Mouse (Mus musculus) megakaryocyte, embryonic 14.5 days (primary cell): ENCODE measurements around the gene Sltm.

Experiments
- FLI1 ChIP-seq: IDR thresholded peaks from 2 replicates; pipeline ENCODE4 v1.6.1; 2012; ENCODE audit warnings: low read length, inconsistent platforms, mixed read lengths
- GATA1 ChIP-seq: IDR thresholded peaks from 3 replicates; pipeline ENCODE4 v1.6.1; 2012; ENCODE audit warnings: mixed read lengths, low read length, inconsistent platforms, borderline replicate concordance

GRCm38 (mm10) chr9:70543985-70544384 lies 1.4 kb downstream of the Sltm start:
- TF ChIP-seq GATA1 (no peak), FLI1 (no peak)
